Mouse (Mus musculus) liver, postnatal 0 days (tissue): ENCODE data around the gene Slc5a10.

Experiments used
- CTCF ChIP-seq: sonication (generic); IDR thresholded peaks from 2 replicates; pipeline ENCODE4 v1.5.1; 2016; ENCODE audit warnings: antibody characterized with exemption, low read depth
- EP300 ChIP-seq: IDR thresholded peaks from 2 replicates; pipeline ENCODE4 v1.6.1; 2016; ENCODE audit warnings: antibody characterized with exemption, low read depth, mild to moderate bottlenecking

- TF ChIP-seq CTCF: no peak
- TF ChIP-seq EP300: no peak
Measured at GRCm38 (mm10) chr11:61705581-61705980, 15.0 kb downstream of the Slc5a10 start.
